Mouse (Mus musculus): ENCODE results near the gene Wnt5b.

Wnt5b gene

DNA sequence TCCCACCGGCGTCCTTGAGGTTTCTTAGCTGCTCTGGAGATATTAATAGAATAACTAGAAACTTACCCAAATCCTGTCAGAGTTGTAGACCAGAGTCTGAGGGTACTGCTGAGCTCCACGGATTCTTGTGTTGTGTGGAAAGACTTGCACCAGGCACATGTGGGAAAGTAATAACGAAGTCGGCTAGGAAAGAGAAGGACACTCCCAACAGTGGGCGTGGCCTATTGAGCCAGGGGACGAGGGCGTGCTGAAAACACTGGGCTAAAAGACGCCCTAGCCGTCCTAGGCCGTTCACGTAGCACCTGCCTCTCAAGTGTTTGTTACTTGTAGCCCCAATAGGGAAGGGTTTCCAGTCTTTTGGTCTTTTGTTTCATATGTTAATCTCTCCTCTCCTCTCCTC lies 126.8 kb downstream of the Wnt5b start, which contains the start of gene Adipor2:
Gene Adipor2 (minus strand): TSS at position 351 of the 400 bp plus-strand sequence.
- DNase-seq (ENCODE audit: low spot score), result peak; percentile 84

DNA sequence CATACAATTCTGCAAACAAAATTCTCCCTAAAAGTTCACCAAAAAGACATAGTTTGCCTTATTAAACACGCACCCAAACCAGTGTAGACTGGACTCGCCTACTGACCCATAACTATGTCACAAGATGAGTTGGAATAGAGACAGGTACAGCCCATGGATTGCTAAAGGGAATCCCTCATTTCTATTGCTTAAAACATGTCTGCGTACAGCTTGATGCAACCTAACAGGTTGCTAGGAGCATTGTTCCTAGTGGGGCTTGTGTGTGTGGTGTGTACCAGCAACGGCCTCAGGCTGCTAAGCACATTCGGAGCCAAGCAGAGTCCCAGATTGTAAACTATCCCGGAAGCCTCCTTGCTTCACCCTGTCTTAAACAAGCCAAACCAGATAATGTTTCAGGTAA lies 127.5 kb downstream of the Wnt5b start:
- no peak for DNase-seq (ENCODE audit: low spot score)

DNA sequence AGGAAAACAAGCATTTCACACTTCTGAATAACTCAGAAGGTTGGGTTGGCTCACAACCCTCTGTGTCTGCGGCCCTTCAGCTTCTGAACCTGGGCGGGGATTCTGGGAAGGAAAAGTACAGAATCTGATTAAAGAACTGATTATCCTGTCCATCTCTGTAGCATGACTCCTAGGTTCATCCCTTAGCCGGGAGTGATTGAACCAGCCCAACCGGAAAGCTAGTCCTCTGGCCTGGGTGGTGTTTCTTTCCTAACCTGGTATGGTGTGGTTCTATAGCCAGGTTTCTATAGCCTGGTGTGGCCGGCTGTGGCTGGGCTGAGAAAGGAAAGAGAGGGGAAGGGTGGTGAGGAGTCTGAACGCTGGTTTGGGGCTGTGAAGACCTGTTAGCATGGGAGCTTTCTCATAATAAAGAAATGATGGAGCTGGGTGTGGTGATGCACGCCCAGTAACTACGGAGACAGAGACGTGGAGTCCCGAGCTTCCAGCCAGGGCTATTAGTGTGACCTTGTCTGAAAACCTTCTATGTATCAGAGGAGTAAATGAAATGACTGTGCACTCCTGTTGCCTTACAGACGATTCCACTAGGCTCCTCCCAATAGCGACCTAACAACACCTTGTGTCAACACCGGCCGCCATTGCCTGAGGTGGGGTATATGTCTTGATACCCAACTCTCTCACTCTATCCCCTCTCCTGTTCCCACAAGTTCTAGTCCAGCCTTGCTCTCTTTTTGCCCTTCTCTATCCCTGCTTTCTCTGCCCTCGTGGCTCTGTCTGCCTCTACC lies 129.7 kb downstream of the Wnt5b start:
- DNase-seq (ENCODE audit: low spot score), result no peak

DNA sequence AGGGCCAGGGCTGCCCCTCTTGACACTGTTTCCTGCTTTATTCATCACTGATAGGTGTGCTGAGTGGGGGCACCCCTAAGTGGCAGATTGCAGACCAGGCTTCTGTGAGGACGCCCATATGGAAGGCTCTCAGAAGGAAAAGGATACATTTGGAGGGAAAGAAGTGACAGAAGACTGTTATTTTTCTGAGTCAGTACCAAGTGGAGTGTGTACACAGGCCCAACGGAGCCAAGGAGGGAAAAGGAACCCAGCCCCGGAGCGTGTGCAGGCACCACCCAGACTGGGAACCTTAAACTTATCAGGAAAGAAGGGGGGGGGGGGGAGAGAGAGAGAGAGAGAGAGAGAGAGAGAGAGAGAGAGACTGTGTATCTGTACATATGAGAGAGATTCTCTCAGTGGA lies 131.6 kb downstream of the Wnt5b start:
- DNase-seq (ENCODE audit: low spot score), result no peak

DNA sequence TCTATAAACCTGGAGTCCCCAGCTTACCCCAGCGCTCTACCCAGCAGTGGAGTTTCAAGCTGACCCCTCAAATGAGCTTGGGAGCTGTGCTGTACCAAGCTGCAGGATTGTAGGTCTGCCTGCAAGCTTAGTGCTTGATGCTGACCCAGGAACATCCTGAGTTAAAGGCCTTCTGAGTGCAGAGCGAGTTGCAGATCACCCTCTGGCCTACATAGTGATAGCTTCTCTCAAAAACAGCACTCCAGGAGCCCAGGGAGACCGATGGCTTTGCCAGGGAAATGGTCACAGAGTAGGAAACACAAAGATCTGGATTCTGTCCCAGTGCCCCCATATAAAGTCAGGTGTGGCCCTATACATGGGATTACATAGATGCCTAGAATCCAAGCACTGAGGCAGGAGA lies 132.6 kb downstream of the Wnt5b start:
- DNase-seq (ENCODE audit: low spot score), result no peak

DNA sequence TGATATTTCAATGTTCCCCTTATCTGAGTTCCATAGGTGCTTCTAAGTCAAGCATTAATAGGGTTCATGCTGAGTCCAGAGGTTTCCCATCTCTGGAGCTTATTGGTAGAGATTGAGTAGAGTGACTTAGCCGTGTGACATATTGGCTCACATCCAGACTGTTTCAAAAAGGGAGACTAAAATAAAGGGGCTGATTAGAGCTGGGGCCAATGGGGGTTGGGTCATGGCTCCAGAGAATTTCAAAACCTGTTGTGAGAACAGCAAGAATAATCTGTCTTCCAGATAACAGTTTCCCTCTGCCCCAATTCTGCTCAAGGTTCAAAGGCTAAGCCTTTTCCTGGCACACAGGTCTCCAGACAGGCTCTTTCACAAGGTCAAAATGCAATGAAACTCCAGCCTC lies 134.4 kb downstream of the Wnt5b start:
- no peak for DNase-seq (ENCODE audit: low spot score)

DNA sequence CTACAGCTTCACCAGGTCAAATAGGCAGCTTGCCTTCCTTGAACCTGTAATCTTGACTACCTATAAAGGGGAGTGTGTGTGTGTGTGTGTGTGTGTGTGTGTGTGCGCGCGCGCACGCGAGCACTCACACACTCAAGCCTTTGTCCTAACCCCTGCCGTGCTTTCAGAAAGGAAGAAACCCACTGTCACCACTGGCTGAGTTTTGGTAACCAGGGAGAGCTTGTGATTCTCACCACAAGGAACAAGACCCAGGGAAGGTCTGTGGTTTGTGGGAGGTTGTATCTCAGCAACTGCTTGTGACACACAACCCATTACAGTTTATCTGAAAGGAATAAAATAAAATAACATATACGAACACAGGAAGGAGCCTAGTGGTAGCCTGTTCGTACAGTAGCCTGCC lies 135.6 kb downstream of the Wnt5b start:
- no peak for DNase-seq (ENCODE audit: low spot score)

DNA sequence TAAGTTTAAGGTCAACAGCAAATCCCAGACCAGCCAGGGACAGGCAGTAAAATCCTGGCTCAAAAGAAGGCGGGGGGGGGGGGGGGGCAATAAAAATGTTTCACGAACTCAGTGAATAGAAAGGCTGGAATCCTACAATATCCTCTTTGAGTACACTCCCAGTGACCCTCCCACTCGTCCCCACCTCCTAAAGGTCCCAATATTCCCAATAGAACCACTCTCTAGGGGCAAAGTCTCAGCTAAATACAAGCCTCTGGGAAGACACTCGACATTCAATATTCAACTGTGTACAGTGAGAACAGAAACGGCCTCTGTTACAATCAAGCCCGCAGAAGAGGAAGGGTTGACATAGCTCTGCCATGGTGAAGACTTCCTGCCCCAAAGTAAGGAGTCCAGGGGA lies 136.3 kb downstream of the Wnt5b start:
- no peak for DNase-seq (ENCODE audit: low spot score)

DNA sequence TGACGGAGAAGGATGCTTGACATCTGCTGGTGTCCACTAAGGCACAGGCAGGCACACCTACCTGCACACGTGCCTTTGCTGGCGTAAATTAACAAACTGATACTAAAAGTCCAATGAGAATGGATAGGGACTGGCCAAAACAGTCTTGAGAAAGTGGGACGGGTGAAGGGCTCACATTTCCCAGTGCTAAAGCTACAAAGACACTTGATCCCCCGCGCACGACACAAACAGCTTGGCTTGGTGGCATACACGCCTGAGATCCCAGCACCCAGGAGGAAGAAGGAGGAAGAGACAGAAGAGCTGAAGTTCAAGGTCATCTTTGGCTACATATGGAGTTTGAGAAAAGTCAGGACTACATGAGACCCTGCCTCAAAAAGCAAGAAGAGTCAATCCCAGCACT lies 137.6 kb downstream of the Wnt5b start:
- DNase-seq (ENCODE audit: low spot score), result no peak

DNA sequence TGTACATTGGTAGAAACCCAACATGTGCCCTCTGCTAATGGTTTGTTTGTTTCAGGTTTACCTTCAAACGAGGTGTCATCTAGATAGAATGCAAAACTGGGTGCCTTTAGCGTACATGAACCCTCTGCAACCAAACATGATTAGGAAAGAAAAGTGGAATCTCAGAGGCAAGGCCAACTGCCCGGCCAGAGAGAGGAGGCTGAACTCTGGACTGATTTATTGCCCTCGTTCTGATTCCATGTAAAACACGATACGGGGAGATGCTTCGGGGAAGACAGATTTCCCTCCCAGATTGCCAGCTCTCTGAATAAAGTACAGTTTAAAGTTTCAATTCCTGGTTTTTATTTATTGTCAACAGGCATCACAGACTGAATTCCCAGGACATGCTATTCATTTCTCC lies 138.8 kb downstream of the Wnt5b start:
- DNase-seq (ENCODE audit: low spot score), result no peak

DNA sequence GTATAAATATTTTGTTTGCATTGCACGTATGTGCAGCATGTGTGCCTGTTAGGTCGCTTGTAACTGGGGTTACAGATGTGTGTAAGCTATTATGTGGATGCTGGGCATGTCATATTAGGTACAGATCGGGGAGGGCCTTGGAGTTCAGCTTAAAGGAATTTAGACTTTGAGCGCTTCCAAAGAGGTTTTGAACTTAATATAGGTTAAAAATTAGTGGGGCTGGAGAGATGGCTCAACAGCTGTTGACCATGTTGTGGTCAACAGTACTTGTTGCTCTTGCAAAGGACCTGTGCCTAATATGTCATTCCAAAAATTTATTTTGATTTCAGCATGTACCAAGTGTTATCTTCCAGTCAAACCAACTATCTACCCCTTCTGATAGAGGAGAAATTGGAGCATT lies 139.3 kb downstream of the Wnt5b start:
- no peak for DNase-seq (ENCODE audit: low spot score)

DNA sequence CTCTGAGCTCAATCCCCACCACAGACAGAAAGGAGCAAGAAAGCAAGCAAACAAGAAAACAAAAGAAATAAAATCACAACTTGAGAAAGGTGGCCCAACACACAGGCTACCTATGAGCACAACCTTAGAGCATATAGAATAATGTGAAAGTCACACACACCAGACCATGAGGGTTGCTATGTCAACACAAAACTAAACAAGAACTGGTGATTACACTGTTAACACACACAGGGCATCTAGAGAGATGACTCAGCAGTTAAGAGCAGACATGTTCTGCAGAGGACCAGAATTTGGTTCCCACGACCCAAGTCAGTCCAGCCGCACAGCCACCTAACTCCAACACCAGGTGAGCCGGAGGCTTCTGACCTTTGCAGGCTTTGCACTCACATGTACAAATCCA lies 141.2 kb downstream of the Wnt5b start:
- DNase-seq (ENCODE audit: low spot score), result no peak

DNA sequence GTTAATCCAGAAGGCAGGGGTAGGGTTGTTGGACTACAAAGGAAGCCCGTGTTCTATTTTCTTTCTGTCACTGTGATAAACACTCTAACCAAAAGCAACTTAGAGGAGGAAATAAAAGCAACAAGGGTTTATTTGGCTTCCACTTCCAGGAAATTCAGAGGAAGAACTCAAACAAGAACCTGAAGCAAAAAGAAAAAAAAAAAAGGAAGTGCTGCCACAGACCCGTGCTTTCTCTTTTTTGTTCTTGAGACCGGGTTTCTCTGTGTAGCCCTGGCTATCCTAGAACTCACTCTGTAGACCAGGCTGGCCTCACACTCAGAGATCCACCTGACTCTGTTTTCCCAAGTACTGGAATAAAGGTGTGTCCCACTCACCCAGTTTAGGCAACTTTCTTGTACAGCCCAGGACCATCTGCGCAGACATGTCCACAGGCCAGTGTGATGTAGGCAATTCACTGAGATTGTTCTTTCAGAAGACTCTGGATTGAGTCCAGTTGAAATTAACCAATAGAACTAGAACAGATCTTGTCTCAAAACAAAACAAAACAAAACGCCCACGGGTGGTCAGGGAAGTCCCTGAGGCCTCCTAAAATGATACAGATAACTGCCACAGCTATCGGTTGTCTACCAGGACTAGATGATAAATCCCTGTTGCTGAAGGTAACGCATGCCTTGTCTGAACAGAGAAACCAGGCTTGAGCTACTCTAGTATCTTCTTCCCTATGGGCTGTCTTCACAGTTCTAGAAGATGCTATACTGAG lies 142.4 kb downstream of the Wnt5b start:
- DNase-seq (ENCODE audit: low spot score), result no peak

DNA sequence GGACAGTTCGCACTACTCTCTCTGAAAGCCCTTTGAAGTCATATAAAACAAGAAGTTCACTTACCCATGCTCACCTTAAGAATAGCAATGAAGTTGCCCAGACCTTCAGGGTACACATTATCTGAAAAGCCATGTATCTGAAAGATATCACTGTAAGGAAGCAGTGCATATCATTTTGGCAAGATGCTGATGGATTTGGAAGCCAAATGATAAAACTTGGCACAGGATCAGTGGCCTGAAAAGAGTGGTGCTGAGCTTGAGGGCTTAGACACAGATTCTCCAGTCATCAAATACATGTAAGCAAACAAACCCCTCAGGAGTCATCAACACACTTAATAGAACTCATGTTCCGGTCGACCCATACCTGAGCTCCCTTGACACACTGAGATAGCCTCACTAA lies 143.5 kb downstream of the Wnt5b start:
- DNase-seq (ENCODE audit: low spot score), result no peak

DNA sequence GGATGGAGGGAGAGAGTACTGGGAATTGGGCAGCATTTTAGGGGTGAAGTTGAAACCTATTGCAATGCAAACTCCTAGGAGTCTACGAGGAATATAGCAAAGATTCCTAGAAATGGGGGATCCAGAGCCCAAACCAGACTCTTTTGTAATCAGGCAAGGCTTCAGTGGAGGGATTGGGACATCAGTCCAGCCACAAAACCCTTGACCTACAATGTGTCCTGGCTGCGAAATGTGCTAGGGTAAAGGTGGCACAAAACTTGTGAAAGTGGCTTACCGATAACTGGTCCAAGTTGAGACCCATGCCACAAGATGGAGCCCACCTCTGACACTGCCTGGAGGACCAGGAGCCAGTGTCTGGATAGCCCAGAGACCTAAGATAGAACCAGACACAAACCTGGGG lies 144.8 kb downstream of the Wnt5b start:
- DNase-seq (ENCODE audit: low spot score), result no peak

DNA sequence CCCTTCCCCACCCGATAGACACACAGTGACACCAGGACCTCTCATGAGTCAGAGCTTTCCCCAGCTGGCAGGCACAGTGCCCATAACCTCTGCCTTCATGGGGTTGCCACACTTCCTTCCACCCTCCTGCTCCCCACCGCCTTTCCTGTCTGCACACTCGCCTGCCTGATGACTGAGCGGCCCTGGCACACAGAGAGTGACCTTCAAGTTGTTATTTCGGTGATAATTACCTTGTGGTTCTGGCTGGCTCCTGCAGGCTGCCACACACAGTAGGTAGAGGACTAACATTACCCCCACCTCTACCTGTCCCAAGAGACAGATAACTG lies 147.9 kb downstream of the Wnt5b start:
- DNase-seq (ENCODE audit: low spot score), result peak; percentile 54

DNA sequence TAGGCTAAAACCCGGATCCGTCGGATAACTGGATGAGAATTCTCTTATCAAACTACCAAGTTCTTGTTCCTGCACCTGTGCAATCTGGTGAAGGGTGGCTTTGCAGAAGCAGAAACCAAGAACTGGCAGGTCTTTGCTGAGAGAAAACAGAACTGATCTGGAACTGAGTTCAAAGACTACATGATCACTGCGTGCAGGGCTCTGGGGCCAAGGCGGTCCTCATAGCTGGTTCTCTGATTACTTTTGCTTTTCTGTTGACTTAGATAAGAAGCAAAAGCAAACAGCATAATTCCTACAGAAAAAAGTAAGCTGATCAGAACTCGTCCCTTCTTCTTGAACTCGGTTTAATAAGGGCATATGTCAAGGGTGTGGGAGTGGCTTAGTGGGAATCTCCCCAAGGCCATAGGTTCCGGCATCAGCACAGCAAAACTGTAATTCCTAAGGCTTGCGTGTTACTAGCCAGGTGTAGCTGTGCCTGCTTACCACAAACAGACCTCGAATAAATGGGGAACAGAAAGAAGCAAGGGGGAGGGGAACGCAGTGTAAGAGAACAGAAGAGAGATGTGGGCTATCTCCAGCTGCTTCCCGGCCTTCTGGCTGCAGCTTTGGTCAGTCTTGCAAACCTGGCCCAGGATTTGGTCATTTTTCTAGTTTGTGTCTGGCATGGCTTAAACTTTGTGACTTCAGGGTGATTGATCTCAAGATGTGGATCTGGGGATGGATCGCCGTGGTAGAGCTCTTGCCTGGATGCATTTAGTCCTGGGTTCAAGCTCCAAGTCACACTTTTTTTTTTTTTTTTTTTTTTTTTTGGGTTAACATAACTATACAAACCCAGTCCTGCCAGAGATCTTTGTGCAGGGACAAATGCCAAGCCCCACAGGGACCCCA lies 148.5 kb downstream of the Wnt5b start:
- no peak for DNase-seq (ENCODE audit: low spot score)

DNA sequence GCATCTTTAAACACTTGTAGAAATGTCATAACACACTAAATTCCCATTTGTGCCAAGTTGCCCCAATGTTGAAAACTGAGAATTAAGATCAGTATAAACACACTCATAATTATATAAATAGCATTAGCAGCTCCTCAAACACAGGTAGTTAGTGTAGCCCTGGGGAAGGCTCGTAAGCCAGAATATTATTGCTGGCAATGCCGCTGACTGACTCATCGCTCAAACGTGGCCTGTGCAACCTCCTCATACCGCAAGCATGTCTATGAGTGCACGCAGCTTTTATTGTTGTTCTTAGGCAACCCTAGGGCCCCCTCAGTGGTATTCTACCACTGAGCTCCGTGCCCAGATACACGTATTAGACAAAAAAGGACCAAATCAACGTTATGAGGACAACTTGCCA lies 151.3 kb downstream of the Wnt5b start:
- DNase-seq (ENCODE audit: low spot score), result no peak

DNA sequence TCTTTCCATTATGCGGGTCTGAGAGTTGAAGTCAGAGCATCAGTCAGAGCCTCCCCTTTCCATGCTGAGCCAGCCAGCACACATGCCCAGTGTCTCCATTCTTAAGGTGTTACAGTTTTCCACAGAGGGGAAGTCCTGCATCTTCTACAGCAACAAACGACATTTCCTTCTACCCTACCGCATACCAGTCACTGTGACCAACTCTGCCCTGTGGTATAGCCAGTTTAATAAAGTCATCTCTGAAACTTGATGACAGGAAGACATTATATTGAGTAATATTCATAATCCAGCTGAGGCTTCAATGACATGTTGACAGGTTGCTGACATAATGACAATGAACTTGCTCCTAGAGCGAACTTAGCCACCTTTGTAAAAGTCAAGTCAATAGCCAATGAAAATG lies 153.4 kb downstream of the Wnt5b start:
- no peak for DNase-seq (ENCODE audit: low spot score)

DNA sequence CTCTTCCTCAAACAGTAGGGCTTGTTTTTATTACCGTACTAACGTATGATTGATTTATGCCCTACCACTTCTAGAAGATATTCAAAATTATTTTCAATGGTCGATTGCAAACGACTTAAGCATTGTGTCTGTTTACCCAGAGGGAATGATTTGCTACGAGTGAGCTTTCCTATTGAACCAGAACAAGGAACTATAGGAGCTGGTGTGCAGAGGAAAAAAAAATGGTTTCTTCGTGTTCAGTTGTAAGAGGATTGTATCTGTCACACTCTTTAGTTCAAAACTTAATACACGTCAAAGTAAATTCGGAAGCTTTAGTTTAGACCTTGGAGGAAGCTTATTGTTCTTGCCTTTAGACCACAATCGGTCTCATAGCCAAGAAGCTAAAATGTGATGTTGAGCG lies 155.1 kb downstream of the Wnt5b start:
- DNase-seq (ENCODE audit: low spot score), result no peak

DNA sequence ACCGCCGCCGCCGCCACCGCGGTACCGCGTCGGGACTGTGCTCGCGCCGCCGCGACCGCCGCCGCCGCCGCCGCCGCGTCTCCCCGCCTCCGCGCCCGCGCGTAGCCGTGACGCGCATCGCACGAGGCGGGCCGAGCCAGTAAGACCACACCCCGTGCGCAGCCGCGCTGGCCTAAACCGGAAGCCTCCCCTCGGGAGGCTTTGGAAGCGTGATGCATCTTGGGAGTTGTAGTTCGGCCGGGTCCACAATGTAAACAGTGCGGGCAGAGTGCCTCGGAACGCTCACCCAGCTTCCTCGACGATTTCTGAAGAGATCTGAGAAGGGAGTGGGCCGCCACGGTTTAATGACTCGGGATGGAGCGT lies 155.5 kb downstream of the Wnt5b start:
- peak; percentile 95 for DNase-seq (ENCODE audit: low spot score)

DNA sequence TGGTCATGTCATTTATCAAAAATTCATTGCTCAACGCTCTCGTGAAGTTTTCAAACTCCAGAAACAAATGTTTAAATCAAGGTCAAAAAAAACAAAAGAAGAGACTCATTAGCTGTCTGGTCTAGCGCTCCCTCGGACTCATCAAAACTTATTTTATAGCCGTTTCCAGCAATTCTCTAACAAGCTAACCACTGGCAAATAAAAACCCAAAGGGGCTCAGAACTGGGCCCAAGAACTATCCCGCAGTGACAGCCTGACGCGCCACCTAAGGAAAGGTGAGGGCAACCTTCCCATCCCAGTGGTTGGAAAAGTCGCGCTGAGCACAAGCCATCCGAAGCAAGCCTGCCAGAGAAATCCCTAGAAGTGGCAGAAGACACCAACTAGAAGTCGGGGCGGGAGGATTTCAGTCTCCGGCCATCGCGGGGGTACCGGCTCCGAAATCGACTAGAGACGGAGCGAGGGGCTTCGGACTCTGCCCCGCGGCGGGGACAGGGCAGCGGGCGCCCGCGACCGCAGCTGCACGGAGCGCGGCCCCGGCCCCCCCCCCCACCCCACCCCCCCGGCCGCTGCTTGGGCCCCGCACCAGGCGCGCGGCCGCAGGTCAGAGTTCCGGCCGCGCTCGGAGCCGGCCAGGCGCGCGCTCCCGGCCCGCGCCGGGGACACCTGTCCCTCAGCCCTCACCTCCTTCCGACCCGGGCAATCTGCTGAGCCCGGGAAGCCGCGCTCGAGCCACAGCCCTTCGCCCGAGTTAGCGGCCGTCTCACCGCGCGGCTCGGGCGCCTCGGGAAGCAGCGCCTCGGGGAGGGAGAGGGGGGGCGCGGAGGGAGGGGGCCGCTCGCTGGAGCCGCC lies 156.1 kb downstream of the Wnt5b start:
- peak; percentile 60 for DNase-seq (ENCODE audit: low spot score)
